Mouse (Mus musculus): ENCODE results near the gene Tsc22d3. TPM values are rescaled to one million over a fixed set of nuclear protein-coding genes. Genes with fewer than 3 reads are reported as not detected.

Gene Tsc22d3
- 10 to 100 TPM in 23 of 26 experiments, 1 to 10 TPM in 3; 6.5 to 71.1 (median 30.2) TPM for total RNA-seq (2018; cell fraction: chromatin; rRNA removed)
- 100 to 1,000 TPM in 15 of 26 experiments, 10 to 100 TPM in 11; 39.5 to 154 (median 116) TPM for total RNA-seq (2018; cell fraction: cytosol; rRNA removed)
- total RNA-seq (2018; cell fraction: nucleus; rRNA removed) = 100 to 1,000 TPM in 8 of 26 experiments, 10 to 100 TPM in 18; 16.0 to 160 (median 74.9) TPM
- polyA plus RNA-seq (2018) = 57.2 to 142 TPM (median 72.7 TPM) in 3 replicates

DNA sequence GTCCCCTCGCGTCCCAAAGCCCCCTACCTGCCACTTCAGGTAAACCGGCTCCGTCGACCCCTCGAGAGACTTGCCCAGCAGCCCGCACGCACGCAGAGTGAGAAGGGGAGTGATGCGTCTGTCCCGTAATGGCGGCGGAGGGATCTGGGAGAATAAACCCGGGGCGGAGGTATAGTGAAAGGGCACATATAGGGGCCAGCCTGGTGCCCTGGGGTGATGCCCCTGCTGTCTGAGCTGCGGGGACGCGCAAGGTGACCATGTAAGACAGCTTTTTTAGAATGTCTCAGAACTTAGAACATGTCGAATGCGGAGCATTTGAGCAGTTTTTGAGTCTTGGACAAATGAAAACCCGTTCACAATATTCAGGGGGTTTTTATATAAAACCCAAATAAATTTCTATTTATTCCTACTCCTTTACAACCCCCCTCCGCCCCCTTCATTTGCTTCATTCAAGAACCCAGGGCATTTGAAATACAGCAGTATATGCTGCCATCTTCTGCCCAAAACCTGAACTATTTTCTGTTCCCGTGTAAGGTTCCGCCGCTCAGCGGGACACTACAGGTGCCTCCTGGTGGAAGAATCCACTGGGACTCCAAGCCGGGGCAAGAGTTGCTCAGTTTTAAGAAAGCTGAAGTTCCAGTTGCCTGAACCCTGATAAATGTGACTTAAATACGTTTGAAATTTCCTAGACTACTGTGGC lies at the start of gene Tsc22d3:
TSS of gene Tsc22d3 (minus strand) at position 250 of the 700 bp plus-strand sequence.
- no peak within 1 kb of the TSS for H3K27ac ChIP-seq
- H3K79me2 ChIP-seq (ENCODE audit: inconsistent target) = no peaks in the 10 kb centered on the region
- 31% methylated on average over 23 of the region's 28 CpGs for WGBS (ENCODE audit: missing documents)
- H3K4me3 ChIP-seq (ENCODE audit: inconsistent target) = peak within 1 kb of the TSS; percentile 14; the same call in 1 of the 2 replicates
- H3K36me3 ChIP-seq (ENCODE audit: inconsistent target) = no peaks in the 10 kb centered on the region

DNA sequence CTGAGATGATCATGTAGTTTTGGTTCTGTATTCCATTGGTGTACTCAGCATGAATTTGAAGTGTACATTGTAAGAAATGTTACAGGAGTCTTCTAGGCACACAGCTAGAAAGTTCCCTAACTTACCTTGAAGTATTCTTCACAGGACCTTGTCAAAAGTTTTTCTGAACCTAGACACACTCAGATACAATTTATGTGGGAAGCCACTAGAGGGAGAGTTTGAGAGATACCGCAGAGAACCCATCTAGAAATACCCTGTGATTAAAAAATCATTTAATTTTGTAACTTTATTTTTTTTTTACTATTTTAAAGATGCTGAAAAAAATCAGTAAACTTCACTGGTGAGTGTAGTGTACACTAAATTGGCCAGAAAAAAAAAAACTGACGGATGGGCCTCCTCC lies 39.1 kb upstream of the Tsc22d3 start:
- no peaks in the 10 kb centered on the region for H3K79me2 ChIP-seq (ENCODE audit: inconsistent target)
- H3K4me3 ChIP-seq (ENCODE audit: inconsistent target) = no peak overlapping the region
- H3K36me3 ChIP-seq (ENCODE audit: inconsistent target) = no peaks in the 10 kb centered on the region
- no peak overlapping the region for H3K27ac ChIP-seq
- WGBS (ENCODE audit: missing documents) = 75% methylated on average over 2 of the region's 2 CpGs

DNA sequence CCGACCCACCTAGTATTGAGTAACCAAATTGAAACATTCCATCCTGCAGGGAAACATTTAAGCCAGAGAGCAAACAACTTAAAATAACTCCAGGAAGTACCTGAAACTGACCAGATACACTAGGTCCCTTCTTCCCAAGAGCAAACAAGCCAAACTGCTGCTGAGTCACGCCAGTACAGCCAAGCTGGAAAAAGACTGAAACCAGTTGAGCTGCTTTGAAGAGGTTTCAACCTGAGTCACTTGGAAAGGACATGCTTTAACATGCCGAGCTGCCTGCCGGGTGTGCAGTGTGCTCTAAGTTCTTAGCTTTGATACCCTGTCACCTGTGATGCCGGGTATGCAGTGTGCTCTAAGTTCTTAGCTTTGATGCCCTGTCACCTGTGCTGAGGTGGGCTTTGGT lies 37.6 kb upstream of the Tsc22d3 start:
- H3K79me2 ChIP-seq (ENCODE audit: inconsistent target) = no peaks in the 10 kb centered on the region
- no peak overlapping the region for H3K27ac ChIP-seq
- 88% methylated on average over 5 of the region's 5 CpGs for WGBS (ENCODE audit: missing documents)
- no peaks in the 10 kb centered on the region for H3K36me3 ChIP-seq (ENCODE audit: inconsistent target)
- no peak overlapping the region for H3K4me3 ChIP-seq (ENCODE audit: inconsistent target)

DNA sequence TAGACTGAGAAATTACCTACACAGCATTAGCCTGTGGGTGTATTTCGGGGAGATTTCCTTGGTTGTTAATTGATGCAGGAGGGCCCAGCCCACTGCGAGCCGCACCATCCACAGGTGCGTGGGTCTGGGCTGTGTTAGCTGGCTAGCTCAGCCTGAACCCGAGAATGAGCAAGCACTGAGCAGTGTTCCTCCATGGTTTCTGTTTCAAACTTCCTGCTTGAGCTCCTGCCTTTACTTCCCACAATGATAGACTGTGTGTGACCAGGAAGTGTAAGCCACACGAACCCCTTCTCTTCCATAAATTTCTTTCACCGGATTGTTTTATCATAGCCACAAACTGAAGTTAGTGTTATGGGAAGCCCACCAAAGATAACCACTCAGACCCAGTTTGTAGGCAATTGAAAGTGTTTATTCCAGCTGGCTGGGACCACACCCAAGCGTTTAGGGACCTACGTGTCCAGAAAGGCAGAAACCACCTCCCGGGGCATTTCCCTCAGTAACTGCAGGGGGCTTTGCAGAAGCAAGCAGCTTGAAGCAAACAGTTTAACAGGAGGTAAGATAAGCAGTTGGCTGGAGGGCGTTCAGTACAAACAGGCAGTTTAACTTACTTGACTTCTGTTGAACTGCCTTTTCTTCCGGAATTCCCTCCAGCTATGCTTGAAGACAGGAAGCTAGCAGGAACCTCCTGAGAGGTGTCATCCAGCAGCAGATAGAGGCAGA lies 24.6 kb upstream of the Tsc22d3 start:
- Histone ChIP-seq H3K79me2 (ENCODE audit: inconsistent target) (no peaks in the 10 kb centered on the region), H3K27ac (no peak overlapping the region), H3K36me3 (ENCODE audit: inconsistent target) (no peaks in the 10 kb centered on the region), H3K4me3 (ENCODE audit: inconsistent target) (no peak overlapping the region)
- whole genome bisulfite sequencing (ENCODE audit: missing documents) = 54% methylated on average over 12 of the region's 12 CpGs

DNA sequence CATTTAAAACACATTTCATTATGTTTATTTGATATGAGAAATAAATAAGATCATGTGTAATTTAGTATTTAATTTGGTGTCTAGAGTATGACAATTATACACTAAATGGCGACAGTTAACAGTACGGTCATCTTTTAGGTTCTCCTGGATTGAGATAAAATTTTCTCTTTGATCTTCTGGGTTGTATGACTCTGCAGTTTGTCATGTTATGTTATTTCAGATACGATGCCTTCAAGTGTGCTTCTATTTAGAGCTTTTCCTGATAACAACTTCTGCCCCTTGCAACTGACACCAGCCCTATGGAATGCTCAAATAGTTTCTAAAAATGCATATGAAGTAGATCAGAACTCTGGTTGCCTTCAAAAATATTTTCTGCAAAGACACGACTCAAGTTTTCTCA lies 9.5 kb upstream of the Tsc22d3 start:
- no peaks in the 10 kb centered on the region for H3K36me3 ChIP-seq (ENCODE audit: inconsistent target)
- H3K79me2 ChIP-seq (ENCODE audit: inconsistent target) = no peaks in the 10 kb centered on the region
- no peak overlapping the region for H3K4me3 ChIP-seq (ENCODE audit: inconsistent target)
- 93% methylated on average over 4 of the region's 4 CpGs for WGBS (ENCODE audit: missing documents)
- H3K27ac ChIP-seq = no peak overlapping the region

DNA sequence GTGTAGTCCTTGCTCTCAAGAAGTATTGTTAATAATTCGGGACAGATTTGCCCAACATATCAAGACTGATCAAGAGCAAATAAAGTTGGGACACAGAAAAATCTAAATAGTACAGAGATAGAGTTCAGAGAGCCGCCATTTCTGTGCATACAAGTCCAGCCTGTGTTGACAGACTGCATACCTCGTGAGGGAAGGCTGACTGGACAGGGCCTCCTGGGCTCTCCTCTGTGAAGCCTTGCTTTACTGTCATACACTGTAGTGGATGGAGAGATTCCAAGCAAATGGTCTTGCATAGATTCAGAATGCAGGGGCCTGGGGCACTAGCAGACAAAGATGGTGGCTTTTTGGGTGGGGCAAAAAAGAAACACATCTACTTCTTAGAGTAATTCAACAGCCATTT lies 1.4 kb upstream of the Tsc22d3 start:
- H3K4me3 ChIP-seq (ENCODE audit: inconsistent target) = no peak overlapping the region
- H3K79me2 ChIP-seq (ENCODE audit: inconsistent target) = no peaks in the 10 kb centered on the region
- WGBS (ENCODE audit: missing documents) = 100% methylated on average over 3 of the region's 3 CpGs
- H3K36me3 ChIP-seq (ENCODE audit: inconsistent target) = no peaks in the 10 kb centered on the region
- no peak overlapping the region for H3K27ac ChIP-seq

DNA sequence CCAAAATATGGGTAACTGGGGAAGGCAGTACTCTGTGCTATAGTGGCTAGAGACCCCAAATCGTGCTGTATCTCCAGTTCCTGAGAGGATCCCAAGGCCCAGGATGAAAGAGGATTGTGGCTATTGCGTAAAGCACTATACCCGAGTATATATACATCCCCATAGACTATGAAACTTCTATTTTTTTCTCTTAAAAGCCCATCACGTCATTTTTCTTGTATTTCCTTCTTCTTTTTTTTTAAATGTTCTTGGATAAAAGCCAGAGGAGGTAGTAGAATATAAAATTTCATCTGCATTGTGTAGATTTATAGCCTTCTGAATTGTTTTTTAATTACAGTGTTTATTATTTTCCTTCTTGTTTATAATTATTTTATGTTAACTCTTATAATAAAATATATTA lies 852 bp upstream of the Tsc22d3 start:
- Histone ChIP-seq H3K79me2 (ENCODE audit: inconsistent target) (no peaks in the 10 kb centered on the region), H3K27ac (no peak overlapping the region), H3K36me3 (ENCODE audit: inconsistent target) (no peaks in the 10 kb centered on the region), H3K4me3 (ENCODE audit: inconsistent target) (no peak overlapping the region)
- WGBS (ENCODE audit: missing documents) = 38% methylated on average over 4 of the region's 4 CpGs

DNA sequence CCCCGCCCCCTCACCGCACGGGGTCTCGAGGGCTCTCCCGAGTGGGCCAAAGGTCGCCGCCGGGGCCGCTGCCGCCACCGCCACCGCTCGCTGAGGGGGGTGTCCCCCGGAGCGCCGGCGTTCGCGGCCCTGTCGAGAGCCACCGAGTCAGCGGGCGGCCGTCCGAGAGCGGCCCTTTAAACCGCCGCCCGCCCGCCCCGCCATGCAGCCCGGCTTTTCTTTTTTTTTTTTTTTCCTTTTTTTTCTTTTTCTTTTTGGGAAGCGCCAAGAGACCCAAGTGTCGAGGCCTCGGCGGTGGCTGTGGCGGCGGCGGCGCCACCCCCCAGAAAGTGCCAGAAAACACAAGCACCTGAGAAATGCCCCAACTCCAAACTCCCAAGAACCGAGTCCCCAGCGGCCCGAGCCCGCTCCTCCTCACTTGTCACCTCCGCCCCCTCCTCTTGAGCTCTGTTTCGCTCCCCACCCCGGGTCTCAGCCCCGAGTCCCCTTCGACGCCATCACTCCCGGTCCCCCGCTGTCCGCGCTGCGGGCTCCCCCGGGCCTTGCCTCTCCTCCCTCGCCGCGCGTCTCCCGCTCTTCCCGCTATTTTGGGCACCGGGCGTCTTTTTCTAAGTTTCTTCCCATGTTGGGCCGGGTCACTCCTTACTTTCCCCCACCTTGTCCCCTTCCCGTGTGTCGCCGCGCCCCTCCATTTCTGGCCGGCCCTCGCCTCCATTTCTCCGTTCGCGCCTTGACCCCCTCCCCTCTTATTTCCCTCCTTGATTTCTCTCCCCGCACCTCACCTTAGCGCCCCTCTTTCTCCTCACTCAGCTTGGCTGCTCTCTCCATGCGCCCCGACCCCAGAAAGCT lies 674 bp downstream of the Tsc22d3 start:
- H3K4me3 ChIP-seq (ENCODE audit: inconsistent target) = peak overlapping the region; percentile 14; the same call in 1 of the 2 replicates
- 18% methylated on average over 50 of the region's 78 CpGs for WGBS (ENCODE audit: missing documents)
- no peak overlapping the region for H3K27ac ChIP-seq
- H3K36me3 ChIP-seq (ENCODE audit: inconsistent target) = no peaks in the 10 kb centered on the region
- no peaks in the 10 kb centered on the region for H3K79me2 ChIP-seq (ENCODE audit: inconsistent target)

DNA sequence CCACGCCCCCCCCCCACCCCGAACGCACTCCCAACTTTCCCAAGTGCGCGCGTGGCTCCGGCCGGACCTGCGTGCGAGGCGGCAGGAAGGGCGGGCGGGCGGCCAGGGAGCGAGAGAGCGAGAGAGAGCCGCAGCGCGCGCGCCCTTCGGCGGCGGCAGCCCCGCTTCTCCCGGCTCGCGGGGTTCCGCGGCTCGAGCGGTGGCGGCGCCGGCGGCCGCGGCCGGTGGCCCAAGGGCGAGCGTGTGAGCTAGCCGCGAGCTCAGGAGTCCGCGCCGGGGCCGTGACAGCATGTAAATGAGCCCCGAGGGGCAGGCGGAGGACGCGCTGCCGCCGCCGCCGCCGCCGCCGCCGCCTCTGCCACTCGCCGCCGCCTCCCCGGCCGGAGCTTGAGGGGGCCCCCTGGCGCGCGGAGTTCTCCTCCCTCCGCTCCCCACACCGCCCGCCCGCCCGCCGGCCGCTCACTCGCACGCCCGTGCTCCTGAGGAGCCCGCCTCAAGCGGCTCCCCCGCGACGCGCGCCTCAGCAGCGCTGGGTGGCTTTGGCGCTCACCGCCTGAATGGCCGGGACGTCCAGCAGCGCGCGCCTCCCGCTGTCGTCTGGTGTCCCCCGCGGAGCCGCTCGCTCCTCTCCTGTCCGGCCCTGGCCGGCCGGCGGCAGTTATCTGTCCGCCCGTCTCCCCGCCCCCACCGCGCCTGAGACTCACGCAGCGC lies 1.5 kb downstream of the Tsc22d3 start:
- WGBS (ENCODE audit: missing documents) = 22% methylated on average over 46 of the region's 109 CpGs
- H3K79me2 ChIP-seq (ENCODE audit: inconsistent target) = no peaks in the 10 kb centered on the region
- no peak overlapping the region for H3K27ac ChIP-seq

DNA sequence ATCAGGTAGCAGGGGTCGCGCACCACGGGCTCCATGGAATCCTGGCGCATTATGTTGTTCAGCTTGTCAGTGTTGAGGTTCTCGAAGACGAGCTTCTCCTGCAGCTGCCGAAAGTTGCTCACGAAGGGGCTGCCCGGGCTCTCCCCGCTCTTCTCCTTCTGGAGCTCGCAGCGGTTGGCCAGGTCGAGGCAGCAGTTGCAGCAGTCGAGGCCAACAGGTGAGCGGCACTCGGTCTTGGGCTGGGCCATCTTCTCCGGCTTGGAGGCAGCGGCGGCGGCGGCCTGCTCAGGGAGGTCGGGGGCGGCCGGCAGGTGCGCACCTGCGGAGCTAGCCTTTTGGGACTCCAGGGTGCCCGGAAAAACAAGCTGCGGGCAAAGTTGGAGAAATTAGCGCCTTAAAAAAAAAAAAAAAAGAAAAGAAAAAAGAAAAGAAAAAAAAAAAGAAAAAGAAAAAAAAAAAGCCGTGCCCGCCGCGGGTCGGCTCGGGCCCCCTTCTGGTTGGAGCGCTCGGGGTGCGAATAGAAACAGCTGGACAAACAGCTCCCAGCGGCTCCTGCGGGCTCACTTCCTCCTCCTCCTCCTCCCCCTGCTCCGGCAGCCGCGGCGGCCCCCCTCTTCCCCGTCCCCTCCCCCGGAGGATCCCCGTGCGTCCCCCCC lies 2.1 kb downstream of the Tsc22d3 start:
- Histone ChIP-seq H3K79me2 (ENCODE audit: inconsistent target) (no peaks in the 10 kb centered on the region), H3K4me3 (ENCODE audit: inconsistent target) (no peak overlapping the region), H3K27ac (no peak overlapping the region), H3K36me3 (ENCODE audit: inconsistent target) (no peaks in the 10 kb centered on the region)
- 33% methylated on average over 13 of the region's 48 CpGs for WGBS (ENCODE audit: missing documents)

More for the DNA sequence above, 1.5 kb downstream of the Tsc22d3 start:
- H3K36me3 ChIP-seq (ENCODE audit: inconsistent target) = no peaks in the 10 kb centered on the region
- H3K4me3 ChIP-seq (ENCODE audit: inconsistent target) = no peak overlapping the region

DNA sequence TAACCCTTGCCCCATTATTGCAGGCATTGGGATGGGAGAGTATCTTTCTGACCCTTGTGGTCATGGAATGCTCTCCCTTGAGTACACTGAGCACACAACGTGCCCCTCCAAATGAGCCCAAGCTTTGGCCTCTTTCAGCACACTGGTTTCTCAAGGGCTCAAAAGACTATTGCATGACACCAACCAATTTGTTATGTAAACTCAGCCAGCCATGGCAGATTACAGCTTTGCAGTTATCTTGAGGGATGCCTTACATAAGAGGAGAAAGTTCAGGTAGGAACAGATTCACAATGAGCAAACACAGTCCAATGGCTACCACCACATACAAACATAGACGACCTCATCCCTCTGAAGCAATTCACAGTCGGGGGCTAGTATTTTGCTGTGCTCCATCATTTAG lies 9.3 kb downstream of the Tsc22d3 start:
- H3K4me3 ChIP-seq (ENCODE audit: inconsistent target) = no peak overlapping the region
- H3K27ac ChIP-seq = no peak overlapping the region
- 93% methylated on average over 3 of the region's 3 CpGs for WGBS (ENCODE audit: missing documents)
- no peaks in the 10 kb centered on the region for H3K79me2 ChIP-seq (ENCODE audit: inconsistent target)
- no peaks in the 10 kb centered on the region for H3K36me3 ChIP-seq (ENCODE audit: inconsistent target)

DNA sequence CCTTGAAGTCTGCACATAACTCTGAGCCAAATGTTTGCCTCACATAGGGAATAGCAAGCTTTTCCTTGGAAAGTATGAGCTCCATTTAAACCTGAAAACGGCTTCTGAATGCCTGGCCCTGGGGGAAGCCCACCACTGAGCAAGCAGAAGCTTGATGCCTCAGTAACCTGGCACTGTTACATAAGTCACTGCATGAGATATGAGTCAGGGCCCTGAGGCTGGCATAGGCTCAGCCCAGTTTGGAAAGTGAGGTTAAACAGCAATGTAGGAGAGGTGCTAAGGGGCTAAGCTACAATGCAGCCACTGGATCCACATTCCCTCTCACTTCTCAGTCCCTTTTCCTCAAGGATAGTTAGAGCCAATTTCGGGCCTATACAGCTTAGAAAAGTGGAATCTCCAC lies 10.3 kb downstream of the Tsc22d3 start:
- H3K36me3 ChIP-seq (ENCODE audit: inconsistent target) = no peaks in the 10 kb centered on the region
- H3K27ac ChIP-seq = no peak overlapping the region
- 80% methylated on average over 2 of the region's 2 CpGs for WGBS (ENCODE audit: missing documents)
- H3K4me3 ChIP-seq (ENCODE audit: inconsistent target) = no peak overlapping the region
- H3K79me2 ChIP-seq (ENCODE audit: inconsistent target) = no peaks in the 10 kb centered on the region

DNA sequence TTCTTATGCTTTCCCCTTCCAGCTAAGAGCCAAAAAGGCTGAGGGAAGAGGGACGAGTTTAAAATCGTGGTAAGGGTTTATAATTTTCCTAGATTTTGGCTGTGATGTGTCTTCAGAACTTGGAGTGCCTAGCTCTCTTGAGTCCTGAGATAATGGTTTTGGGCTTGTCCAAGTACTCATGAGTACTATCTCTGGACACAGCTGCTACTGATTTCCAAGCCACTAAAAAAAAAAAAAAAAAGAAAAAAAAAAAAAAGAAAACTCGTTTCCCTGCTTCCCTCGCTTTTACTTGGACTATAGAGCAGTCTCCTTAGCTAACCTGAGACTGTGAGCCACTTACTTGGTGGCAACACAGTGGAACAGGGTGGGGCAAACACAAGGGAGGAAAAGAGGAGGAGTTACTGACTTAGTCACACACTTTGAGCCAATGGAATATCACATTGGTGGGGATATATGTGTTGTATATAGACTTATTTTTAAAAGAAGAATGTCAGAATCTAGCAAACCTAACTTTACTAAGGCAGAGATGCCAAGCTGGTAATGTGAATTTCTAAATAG lies 11.2 kb downstream of the Tsc22d3 start:
- Histone ChIP-seq H3K79me2 (ENCODE audit: inconsistent target) (no peaks in the 10 kb centered on the region), H3K27ac (no peak overlapping the region), H3K36me3 (ENCODE audit: inconsistent target) (no peaks in the 10 kb centered on the region), H3K4me3 (ENCODE audit: inconsistent target) (no peak overlapping the region)
- WGBS (ENCODE audit: missing documents) = 100% methylated on average over 1 of the region's 4 CpGs

Measured in macrophage (primary cell).